Mouse (Mus musculus): ENCODE measurements at regions not wholly inside any gene's neighbourhood (a gene's known extent, or its start where the extent isn't known, plus 50 kb on each side); places are given as distances from the start of the nearest gene placed in this dataset.

GRCm38 (mm10) chr4:83990126-83990989 is 465.0 kb downstream of the Ccdc171 start:
- 34% methylated on average over 13 of the region's 13 CpGs for WGBS
- peaks cover 15% of the 10 kb centered on the region for H3K4me1 ChIP-seq
- ATAC-seq = no peak
- 0 out of 2 replicates have a peak overlapping the region, but pooled peaks have one; percentile 4 for H3K9ac ChIP-seq
- no peaks in the 10 kb centered on the region for H3K9me3 ChIP-seq (replicated peaks)
- H3K4me3 ChIP-seq = no peak overlapping the region
- no peaks in the 10 kb centered on the region for H3K36me3 ChIP-seq (ENCODE audit: poor library complexity, severe bottlenecking)
- H3K4me2 ChIP-seq = no peak overlapping the region
- no peak overlapping the region for H3K27ac ChIP-seq
- no peaks in the 10 kb centered on the region for H3K27me3 ChIP-seq

GRCm38 (mm10) chr4:83991195-83991594 is 465.9 kb downstream of the Ccdc171 start:
- Histone ChIP-seq H3K4me3 (no peak overlapping the region), H3K27me3 (no peaks in the 10 kb centered on the region), H3K36me3 (ENCODE audit: poor library complexity, severe bottlenecking) (no peaks in the 10 kb centered on the region), H3K4me1 (peaks cover 15% of the 10 kb centered on the region), H3K9ac (no peak overlapping the region), H3K27ac (no peak overlapping the region), H3K9me3 (replicated peaks) (no peaks in the 10 kb centered on the region), H3K4me2 (no peak overlapping the region)
- no peak for ATAC-seq
- 40% methylated on average over 4 of the region's 4 CpGs for WGBS

- WGBS = 89% methylated on average over 4 of the region's 4 CpGs
- Histone ChIP-seq H3K4me1 (no peaks in the 10 kb centered on the region), H3K9me3 (replicated peaks) (no peaks in the 10 kb centered on the region), H3K36me3 (ENCODE audit: poor library complexity, severe bottlenecking) (no peaks in the 10 kb centered on the region), H3K9ac (no peak overlapping the region), H3K27ac (no peak overlapping the region), H3K4me2 (no peak overlapping the region), H3K4me3 (no peak overlapping the region), H3K27me3 (no peaks in the 10 kb centered on the region)
- no peak for ATAC-seq
These were observed 471.7 kb downstream of the Ccdc171 start for GRCm38 (mm10) chr4:83997079-83997478.

GRCm38 (mm10) chr4:84001645-84002044 is 476.3 kb downstream of the Ccdc171 start:
- 83% methylated on average over 7 of the region's 7 CpGs for WGBS
- H3K9me3 ChIP-seq (replicated peaks) = no peaks in the 10 kb centered on the region

GRCm38 (mm10) chr4:84004055-84004778 is 478.9 kb downstream of the Ccdc171 start:
- no peak overlapping the region for H3K4me2 ChIP-seq
- no peaks in the 10 kb centered on the region for H3K9me3 ChIP-seq (replicated peaks)
- H3K36me3 ChIP-seq (ENCODE audit: poor library complexity, severe bottlenecking) = no peaks in the 10 kb centered on the region
- H3K9ac ChIP-seq = no peak overlapping the region
- WGBS = 91% methylated on average over 7 of the region's 7 CpGs
- no peak overlapping the region for H3K27ac ChIP-seq
- ATAC-seq = no peak
- H3K27me3 ChIP-seq = no peaks in the 10 kb centered on the region
- H3K4me3 ChIP-seq = no peak overlapping the region
- H3K4me1 ChIP-seq = 0 out of 2 replicates have a peak, but pooled peaks cover 4% of the 10 kb centered on the region

More at GRCm38 (mm10) chr4:84001645-84002044, 476.3 kb downstream of the Ccdc171 start:
- H3K27ac ChIP-seq = no peak overlapping the region
- no peaks in the 10 kb centered on the region for H3K36me3 ChIP-seq (ENCODE audit: poor library complexity, severe bottlenecking)
- no peak for ATAC-seq
- no peak overlapping the region for H3K4me2 ChIP-seq
- H3K27me3 ChIP-seq = no peaks in the 10 kb centered on the region
- H3K4me1 ChIP-seq = 0 out of 2 replicates have a peak, but pooled peaks cover 4% of the 10 kb centered on the region
- no peak overlapping the region for H3K4me3 ChIP-seq
- H3K9ac ChIP-seq = no peak overlapping the region

GRCm38 (mm10) chr4:84004786-84005382 is 479.5 kb downstream of the Ccdc171 start:
- Histone ChIP-seq H3K36me3 (ENCODE audit: poor library complexity, severe bottlenecking) (no peaks in the 10 kb centered on the region), H3K4me2 (no peak overlapping the region), H3K27me3 (no peaks in the 10 kb centered on the region), H3K4me3 (no peak overlapping the region), H3K9ac (no peak overlapping the region), H3K27ac (no peak overlapping the region), H3K4me1 (0 out of 2 replicates have a peak, but pooled peaks cover 4% of the 10 kb centered on the region), H3K9me3 (replicated peaks) (no peaks in the 10 kb centered on the region)
- 76% methylated on average over 10 of the region's 10 CpGs for WGBS
- no peak for ATAC-seq

GRCm38 (mm10) chr4:84011941-84012340 is 486.6 kb downstream of the Ccdc171 start:
- Histone ChIP-seq H3K36me3 (ENCODE audit: poor library complexity, severe bottlenecking) (no peaks in the 10 kb centered on the region), H3K27ac (no peak overlapping the region), H3K4me3 (no peak overlapping the region), H3K4me2 (no peak overlapping the region), H3K9ac (no peak overlapping the region), H3K4me1 (no peaks in the 10 kb centered on the region), H3K9me3 (replicated peaks) (no peaks in the 10 kb centered on the region), H3K27me3 (no peaks in the 10 kb centered on the region)
- WGBS = 91% methylated on average over 6 of the region's 6 CpGs
- no peak for ATAC-seq

GRCm38 (mm10) chr4:84015139-84015538 is 489.8 kb downstream of the Ccdc171 start:
- no peaks in the 10 kb centered on the region for H3K9me3 ChIP-seq (replicated peaks)
- no peaks in the 10 kb centered on the region for H3K4me1 ChIP-seq
- H3K9ac ChIP-seq = no peak overlapping the region
- H3K27ac ChIP-seq = no peak overlapping the region
- no peak for ATAC-seq
- no peak overlapping the region for H3K4me2 ChIP-seq
- H3K27me3 ChIP-seq = no peaks in the 10 kb centered on the region
- no peak overlapping the region for H3K4me3 ChIP-seq
- 92% methylated on average over 4 of the region's 4 CpGs for WGBS
- H3K36me3 ChIP-seq (ENCODE audit: poor library complexity, severe bottlenecking) = no peaks in the 10 kb centered on the region

GRCm38 (mm10) chr4:84015552-84016169 is 490.3 kb downstream of the Ccdc171 start:
- Histone ChIP-seq H3K4me3 (no peak overlapping the region), H3K9me3 (replicated peaks) (no peaks in the 10 kb centered on the region), H3K4me1 (no peaks in the 10 kb centered on the region), H3K9ac (no peak overlapping the region), H3K27ac (no peak overlapping the region), H3K27me3 (no peaks in the 10 kb centered on the region), H3K4me2 (no peak overlapping the region), H3K36me3 (ENCODE audit: poor library complexity, severe bottlenecking) (no peaks in the 10 kb centered on the region)
- WGBS = 70% methylated on average over 8 of the region's 8 CpGs
- ATAC-seq = 0 out of 2 replicates have a peak, but pooled peaks have one; percentile 19

- WGBS = 73% methylated on average over 7 of the region's 7 CpGs
These were observed 492.8 kb downstream of the Ccdc171 start for GRCm38 (mm10) chr4:84018135-84018534.

GRCm38 (mm10) chr4:84018774-84019173 is 493.4 kb downstream of the Ccdc171 start:
- Histone ChIP-seq H3K4me2 (no peak overlapping the region), H3K9me3 (replicated peaks) (no peaks in the 10 kb centered on the region), H3K36me3 (ENCODE audit: poor library complexity, severe bottlenecking) (no peaks in the 10 kb centered on the region), H3K27me3 (no peaks in the 10 kb centered on the region), H3K27ac (no peak overlapping the region), H3K4me1 (no peaks in the 10 kb centered on the region), H3K4me3 (no peak overlapping the region), H3K9ac (no peak overlapping the region)
- no peak for ATAC-seq
- WGBS = 82% methylated on average over 7 of the region's 7 CpGs

More at GRCm38 (mm10) chr4:84018135-84018534, 492.8 kb downstream of the Ccdc171 start:
- no peak overlapping the region for H3K9ac ChIP-seq
- no peak for ATAC-seq
- H3K4me3 ChIP-seq = no peak overlapping the region
- H3K27ac ChIP-seq = no peak overlapping the region
- no peaks in the 10 kb centered on the region for H3K9me3 ChIP-seq (replicated peaks)
- no peak overlapping the region for H3K4me2 ChIP-seq
- no peaks in the 10 kb centered on the region for H3K4me1 ChIP-seq
- H3K36me3 ChIP-seq (ENCODE audit: poor library complexity, severe bottlenecking) = no peaks in the 10 kb centered on the region
- no peaks in the 10 kb centered on the region for H3K27me3 ChIP-seq

Measured in forebrain, embryonic 13.5 days (tissue).